Mouse (Mus musculus): ENCODE data around the gene Asap3. TPM values are rescaled to one million over a fixed set of nuclear protein-coding genes. Genes with fewer than 3 reads are reported as not detected.
A peak's percentile ranks its signal among the peaks of the same experiment; 100 is the strongest.

The Asap3 gene
- polyA plus RNA-seq, 1 experiment from 2014 or later: 4.4 TPM

DNA sequence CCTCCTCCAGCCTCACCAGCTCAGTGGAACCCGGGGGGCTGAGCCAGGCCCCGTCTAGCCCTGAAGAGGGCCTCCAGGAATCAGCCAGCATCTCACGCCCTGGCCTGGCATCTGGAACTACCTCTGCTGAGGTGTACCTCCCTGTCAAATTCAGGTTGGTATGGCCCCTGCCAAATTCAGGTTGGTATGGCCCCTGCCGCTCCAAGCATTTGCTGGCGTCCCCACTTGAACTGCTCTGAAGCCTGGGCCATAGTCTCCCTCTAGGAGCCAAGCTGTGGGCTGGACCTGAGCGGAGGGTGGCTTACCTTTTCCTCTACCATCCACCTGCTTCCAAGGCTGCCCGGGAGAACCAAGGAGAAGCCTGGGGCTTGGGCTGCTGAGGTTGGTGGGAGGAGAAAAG, 36.6 kb downstream of the Asap3 start:
- Histone ChIP-seq H3K27ac (ENCODE audit: low read length) (no peak overlapping the region), H3K4me3 (ENCODE audit: low read length) (no peak overlapping the region), H3K9me3 (ENCODE audit: control insufficient read depth, low read length) (no peaks in the 10 kb centered on the region), H3K9ac (ENCODE audit: low read depth, low read length) (no peak overlapping the region), H3K27me3 (replicated peaks; ENCODE audit: control insufficient read depth, insufficient read depth, low read length) (no peaks in the 10 kb centered on the region), H3K4me2 (ENCODE audit: low read depth, low read length) (no peak overlapping the region), H3K4me1 (ENCODE audit: control insufficient read depth, insufficient read depth, low read length) (peaks cover 19% of the 10 kb centered on the region), H3K36me3 (ENCODE audit: control insufficient read depth, insufficient read depth, low read length) (no peaks in the 10 kb centered on the region; the same call in 1 of the 2 replicates)
- 82% methylated on average over 7 of the region's 7 CpGs for WGBS
- ATAC-seq: no peak

DNA sequence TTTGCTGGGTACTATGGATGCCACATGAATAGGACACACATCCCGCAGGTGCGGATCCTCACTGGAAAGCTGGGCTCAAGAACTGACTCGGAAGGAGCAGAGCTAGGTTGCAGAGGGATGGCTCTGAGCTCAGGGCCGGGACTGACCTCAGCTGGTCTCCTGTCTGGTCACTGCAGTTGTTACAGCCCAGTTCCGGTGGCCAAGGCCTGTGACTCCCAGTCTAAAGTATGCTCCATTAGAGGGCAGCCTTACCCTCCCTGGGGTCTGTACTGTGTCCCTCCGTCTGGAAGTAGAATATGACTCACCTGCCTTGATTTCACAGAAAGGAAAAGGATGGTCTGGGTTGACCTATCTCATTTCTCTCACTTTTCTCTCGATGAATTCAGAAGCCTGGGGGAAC, 38.0 kb downstream of the Asap3 start:
- Histone ChIP-seq H3K4me2 (ENCODE audit: low read depth, low read length) (no peak overlapping the region), H3K27ac (ENCODE audit: low read length) (no peak overlapping the region), H3K4me3 (ENCODE audit: low read length) (no peak overlapping the region), H3K4me1 (ENCODE audit: control insufficient read depth, insufficient read depth, low read length) (peaks cover 27% of the 10 kb centered on the region), H3K36me3 (ENCODE audit: control insufficient read depth, insufficient read depth, low read length) (no peaks in the 10 kb centered on the region; the same call in 1 of the 2 replicates), H3K9ac (ENCODE audit: low read depth, low read length) (no peak overlapping the region), H3K9me3 (ENCODE audit: control insufficient read depth, low read length) (no peaks in the 10 kb centered on the region), H3K27me3 (replicated peaks; ENCODE audit: control insufficient read depth, insufficient read depth, low read length) (no peaks in the 10 kb centered on the region)
- WGBS: 73% methylated on average over 7 of the region's 7 CpGs
- ATAC-seq: no peak

DNA sequence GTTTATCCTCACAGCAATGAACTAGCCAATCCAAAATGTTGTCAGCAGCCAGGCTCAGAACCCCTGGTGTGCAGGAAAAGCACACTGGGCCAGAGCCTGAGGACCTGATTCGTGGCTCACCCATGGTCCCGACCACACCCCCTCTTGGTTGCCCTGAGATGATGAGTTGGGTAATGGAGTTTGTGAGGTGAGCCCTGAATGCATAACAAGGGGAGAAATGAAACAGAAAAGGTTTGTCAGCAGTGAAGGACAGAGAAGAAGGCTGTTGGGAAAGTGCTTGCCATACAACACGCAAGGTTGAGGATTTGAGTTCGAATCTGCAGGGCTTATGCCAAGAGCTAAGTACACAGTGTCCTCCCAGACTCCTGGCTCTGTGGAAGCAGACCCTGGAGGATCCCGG, 39.5 kb downstream of the Asap3 start:
- Histone ChIP-seq H3K27me3 (replicated peaks; ENCODE audit: control insufficient read depth, insufficient read depth, low read length) (no peaks in the 10 kb centered on the region), H3K4me1 (ENCODE audit: control insufficient read depth, insufficient read depth, low read length) (peaks cover 38% of the 10 kb centered on the region), H3K9me3 (ENCODE audit: control insufficient read depth, low read length) (no peaks in the 10 kb centered on the region), H3K4me3 (ENCODE audit: low read length) (no peak overlapping the region), H3K4me2 (ENCODE audit: low read depth, low read length) (no peak overlapping the region), H3K27ac (ENCODE audit: low read length) (no peak overlapping the region), H3K36me3 (ENCODE audit: control insufficient read depth, insufficient read depth, low read length) (no peaks in the 10 kb centered on the region; the same call in 1 of the 2 replicates), H3K9ac (ENCODE audit: low read depth, low read length) (no peak overlapping the region)
- no peak for ATAC-seq
- 62% methylated on average over 5 of the region's 5 CpGs for WGBS

DNA sequence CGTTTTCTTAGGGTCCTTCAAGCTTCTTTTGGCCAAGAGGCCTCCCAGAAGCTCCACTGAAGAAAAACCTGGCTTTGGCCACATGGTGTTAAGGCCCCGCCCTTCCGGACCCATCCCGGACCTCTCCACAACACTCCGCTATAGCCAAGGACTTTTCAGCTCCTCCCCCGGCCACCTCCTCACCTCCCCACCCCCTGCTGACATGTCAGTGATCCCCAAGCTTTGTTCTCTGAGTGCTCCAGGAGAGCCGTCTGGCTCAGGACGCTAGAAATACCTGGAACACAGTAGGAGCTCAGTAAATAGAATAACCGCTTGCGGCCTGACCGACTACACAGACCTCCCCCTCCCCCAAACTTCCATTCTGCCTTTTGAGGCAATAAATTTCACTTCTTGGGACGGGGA, 40.4 kb downstream of the Asap3 start:
- Histone ChIP-seq H3K27me3 (replicated peaks; ENCODE audit: control insufficient read depth, insufficient read depth, low read length) (no peaks in the 10 kb centered on the region), H3K4me1 (ENCODE audit: control insufficient read depth, insufficient read depth, low read length) (peaks cover 38% of the 10 kb centered on the region), H3K4me2 (ENCODE audit: low read depth, low read length) (peak overlapping the region; percentile 96; the same call in 1 of the 2 replicates), H3K36me3 (ENCODE audit: control insufficient read depth, insufficient read depth, low read length) (no peaks in the 10 kb centered on the region), H3K4me3 (ENCODE audit: low read length) (no peak overlapping the region), H3K9me3 (ENCODE audit: control insufficient read depth, low read length) (no peaks in the 10 kb centered on the region), H3K27ac (ENCODE audit: low read length) (no peak overlapping the region), H3K9ac (ENCODE audit: low read depth, low read length) (no peak overlapping the region)
- no peak for ATAC-seq
- WGBS: 8% methylated on average over 12 of the region's 12 CpGs

DNA sequence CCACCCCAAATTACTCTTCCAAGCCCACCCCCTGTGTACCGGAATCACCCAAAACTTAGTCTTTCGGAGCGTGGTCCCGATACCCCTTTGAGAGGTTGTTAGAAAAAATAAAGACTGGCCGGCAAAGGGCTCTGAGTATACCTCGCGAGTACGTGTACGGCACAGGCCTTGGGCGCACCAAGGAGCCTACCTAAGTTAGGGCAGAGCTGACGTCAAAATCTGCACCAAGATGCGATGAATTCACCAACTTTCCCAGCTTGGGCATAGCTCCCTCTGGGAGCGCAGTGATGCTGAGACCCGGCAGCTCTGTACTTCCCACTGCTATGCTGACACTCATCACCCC, 41.2 kb downstream of the Asap3 start:
- H3K4me3 ChIP-seq (ENCODE audit: low read length): peak overlapping the region; percentile 63
- peak overlapping the region; percentile 96 for H3K4me2 ChIP-seq (ENCODE audit: low read depth, low read length)
- H3K36me3 ChIP-seq (ENCODE audit: control insufficient read depth, insufficient read depth, low read length): no peaks in the 10 kb centered on the region
- H3K9ac ChIP-seq (ENCODE audit: low read depth, low read length): peak overlapping the region; percentile 68
- 7% methylated on average over 14 of the region's 14 CpGs for WGBS
- H3K27ac ChIP-seq (ENCODE audit: low read length): no peak overlapping the region
- peaks cover 38% of the 10 kb centered on the region for H3K4me1 ChIP-seq (ENCODE audit: control insufficient read depth, insufficient read depth, low read length)
- no peaks in the 10 kb centered on the region for H3K27me3 ChIP-seq (replicated peaks; ENCODE audit: control insufficient read depth, insufficient read depth, low read length)
- ATAC-seq: no peak
- H3K9me3 ChIP-seq (ENCODE audit: control insufficient read depth, low read length): no peaks in the 10 kb centered on the region

DNA sequence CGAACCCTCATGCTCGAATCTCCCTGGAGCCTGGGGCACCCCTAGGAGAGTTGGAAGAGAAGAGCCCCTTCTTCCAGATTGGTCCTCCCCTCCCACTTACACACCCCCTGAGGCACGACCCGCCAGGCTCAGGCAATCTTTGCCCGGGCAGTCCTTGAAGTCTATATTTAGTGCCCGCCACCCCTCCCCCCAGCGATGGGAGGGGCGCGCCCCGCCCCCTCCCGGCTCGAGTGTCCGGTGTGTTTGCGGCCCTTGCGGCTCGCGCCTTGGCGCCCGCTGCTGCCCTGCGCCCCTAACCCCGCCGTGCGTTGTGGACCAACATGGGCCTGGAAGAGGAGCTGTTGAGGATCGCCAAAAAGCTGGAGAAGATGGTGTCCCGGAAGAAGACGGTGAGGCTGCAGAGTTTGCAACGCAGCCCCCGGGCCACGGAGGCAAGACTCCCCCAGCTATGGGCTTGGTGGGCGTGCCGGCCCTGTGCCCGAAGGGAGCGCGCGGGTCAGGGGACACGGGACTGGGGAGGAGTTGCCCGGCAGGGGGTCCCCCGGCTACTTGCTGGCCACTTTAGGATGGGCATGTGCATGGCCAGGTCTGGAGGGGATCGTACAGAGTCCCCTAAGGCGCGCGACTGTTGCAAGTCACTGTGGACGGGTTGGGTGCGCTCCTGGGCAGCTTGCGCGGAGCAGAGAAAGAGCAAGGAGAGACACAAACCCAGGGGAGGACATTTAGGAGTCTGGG, 41.7 kb downstream of the Asap3 start, which contains the start of gene Tcea3:
Tcea3 (plus strand) TSS at position 1 of the 735 bp plus-strand sequence.
- ATAC-seq: peak; percentile 45
- H3K27ac ChIP-seq (ENCODE audit: low read length): no peak within 1 kb of the TSS

DNA sequence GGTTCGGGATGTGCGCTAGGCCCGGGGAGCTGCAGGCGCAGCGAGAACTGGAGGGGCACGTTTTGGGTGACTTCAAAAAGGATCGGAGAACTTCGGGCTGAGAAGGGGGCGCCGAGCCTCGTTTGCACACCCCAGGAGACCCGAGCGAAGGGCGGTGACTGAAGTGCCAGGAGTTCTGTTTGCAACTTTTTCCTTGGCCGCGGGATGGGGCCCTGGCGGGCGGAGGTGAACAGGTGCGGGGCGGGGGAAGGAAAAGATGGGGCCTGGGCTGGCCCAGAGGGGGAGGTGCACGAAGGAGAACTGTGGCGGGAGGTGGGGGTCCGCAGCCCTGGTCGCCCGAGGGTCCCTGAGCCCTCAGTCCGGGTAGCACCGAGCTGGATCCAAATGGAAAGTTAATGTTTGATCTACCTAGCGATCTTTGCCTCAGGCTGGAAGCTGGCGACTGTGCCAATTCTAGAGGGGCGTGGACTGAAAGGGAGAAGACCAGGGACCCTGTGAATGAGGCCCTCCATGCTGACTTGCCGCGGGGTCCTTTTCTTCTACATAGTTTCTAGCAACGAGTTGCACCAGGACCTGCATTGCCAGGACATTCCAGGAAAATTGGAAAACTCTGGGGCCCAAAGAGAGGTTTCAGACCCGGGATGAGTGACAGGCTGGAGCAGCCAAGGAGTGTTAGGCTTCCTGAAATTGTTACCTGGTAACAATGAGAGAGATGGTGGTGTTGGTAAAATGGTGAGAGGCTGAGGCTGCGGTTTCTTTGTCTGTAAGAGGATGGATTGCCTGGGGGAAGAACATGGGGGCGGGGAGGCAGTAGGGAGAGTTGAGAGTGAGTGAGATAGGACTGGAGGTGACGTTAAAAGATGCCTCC, 42.5 kb downstream of the Asap3 start:
- ATAC-seq: peak; percentile 48
- Histone ChIP-seq H3K4me1 (ENCODE audit: control insufficient read depth, insufficient read depth, low read length) (peaks cover 38% of the 10 kb centered on the region), H3K4me3 (ENCODE audit: low read length) (peak overlapping the region; percentile 63), H3K9me3 (ENCODE audit: control insufficient read depth, low read length) (no peaks in the 10 kb centered on the region), H3K27ac (ENCODE audit: low read length) (no peak overlapping the region), H3K36me3 (ENCODE audit: control insufficient read depth, insufficient read depth, low read length) (no peaks in the 10 kb centered on the region), H3K4me2 (ENCODE audit: low read depth, low read length) (peak overlapping the region; percentile 96), H3K27me3 (replicated peaks; ENCODE audit: control insufficient read depth, insufficient read depth, low read length) (no peaks in the 10 kb centered on the region), H3K9ac (ENCODE audit: low read depth, low read length) (peak overlapping the region; percentile 68)
- WGBS: 3% methylated on average over 37 of the region's 37 CpGs

More for the DNA sequence above, 41.7 kb downstream of the Asap3 start, which contains the start of gene Tcea3:
- Histone ChIP-seq H3K4me1 (ENCODE audit: control insufficient read depth, insufficient read depth, low read length) (peaks cover 38% of the 10 kb centered on the region), H3K27me3 (replicated peaks; ENCODE audit: control insufficient read depth, insufficient read depth, low read length) (no peaks in the 10 kb centered on the region), H3K36me3 (ENCODE audit: control insufficient read depth, insufficient read depth, low read length) (no peaks in the 10 kb centered on the region), H3K9ac (ENCODE audit: low read depth, low read length) (peak within 1 kb of the TSS; percentile 68), H3K4me3 (ENCODE audit: low read length) (peak within 1 kb of the TSS; percentile 63), H3K4me2 (ENCODE audit: low read depth, low read length) (peak within 1 kb of the TSS; percentile 96), H3K9me3 (ENCODE audit: control insufficient read depth, low read length) (no peaks in the 10 kb centered on the region)
- 1% methylated on average over 42 of the region's 46 CpGs for WGBS

DNA sequence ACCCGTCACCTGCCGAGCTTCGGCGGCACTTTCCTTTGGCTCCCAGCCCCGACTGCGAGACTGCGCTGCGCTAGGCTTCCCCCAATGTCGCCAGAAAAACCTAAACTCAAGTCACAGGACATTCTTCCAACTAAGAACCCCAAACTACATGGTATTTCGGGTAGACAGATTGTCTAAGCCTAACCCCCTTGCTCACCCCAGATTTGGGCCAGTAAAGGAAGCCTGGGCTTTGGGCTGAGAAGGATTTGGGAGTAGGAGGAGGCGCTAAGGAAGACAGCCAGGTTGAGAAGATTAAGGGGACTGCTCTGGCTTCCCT, 43.1 kb downstream of the Asap3 start:
- WGBS: 19% methylated on average over 11 of the region's 11 CpGs
- Histone ChIP-seq H3K36me3 (ENCODE audit: control insufficient read depth, insufficient read depth, low read length) (no peaks in the 10 kb centered on the region), H3K4me2 (ENCODE audit: low read depth, low read length) (peak overlapping the region; percentile 96), H3K4me1 (ENCODE audit: control insufficient read depth, insufficient read depth, low read length) (peaks cover 41% of the 10 kb centered on the region), H3K27ac (ENCODE audit: low read length) (0 out of 2 replicates have a peak overlapping the region, but pooled peaks have one; percentile 3), H3K27me3 (replicated peaks; ENCODE audit: control insufficient read depth, insufficient read depth, low read length) (no peaks in the 10 kb centered on the region), H3K9me3 (ENCODE audit: control insufficient read depth, low read length) (no peaks in the 10 kb centered on the region), H3K4me3 (ENCODE audit: low read length) (peak overlapping the region; percentile 63; the same call in 1 of the 2 replicates), H3K9ac (ENCODE audit: low read depth, low read length) (0 out of 2 replicates have a peak overlapping the region, but pooled peaks have one; percentile 68)
- ATAC-seq: no peak

DNA sequence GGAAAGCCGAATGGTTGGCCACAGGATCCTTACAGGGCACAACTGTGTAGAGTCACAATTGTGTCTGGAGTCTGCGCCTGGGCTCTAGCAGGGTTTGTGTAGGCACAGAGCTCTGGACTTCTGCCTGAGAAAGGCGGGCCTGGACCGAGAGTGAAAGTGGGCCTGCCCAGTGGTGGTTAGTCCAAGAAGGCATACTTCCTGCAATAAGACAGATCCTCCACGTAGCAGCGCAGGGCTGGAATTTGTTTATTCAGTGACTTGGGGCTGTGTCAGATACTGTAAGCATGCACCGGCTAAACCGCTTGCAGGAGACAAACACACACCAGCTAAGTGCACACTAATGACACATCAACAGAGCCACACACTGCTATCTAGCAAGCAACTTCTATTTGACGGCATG, 43.6 kb downstream of the Asap3 start:
- peaks cover 46% of the 10 kb centered on the region for H3K4me1 ChIP-seq (ENCODE audit: control insufficient read depth, insufficient read depth, low read length)

More for the DNA sequence above, 43.6 kb downstream of the Asap3 start:
- no peaks in the 10 kb centered on the region for H3K27me3 ChIP-seq (replicated peaks; ENCODE audit: control insufficient read depth, insufficient read depth, low read length)
- H3K9ac ChIP-seq (ENCODE audit: low read depth, low read length): no peak overlapping the region
- no peaks in the 10 kb centered on the region for H3K36me3 ChIP-seq (ENCODE audit: control insufficient read depth, insufficient read depth, low read length)
- peak overlapping the region; percentile 43 for H3K27ac ChIP-seq (ENCODE audit: low read length)
- WGBS: 19% methylated on average over 9 of the region's 9 CpGs
- ATAC-seq: peak; percentile 73
- H3K4me3 ChIP-seq (ENCODE audit: low read length): peak overlapping the region; percentile 7; the same call in 1 of the 2 replicates
- H3K9me3 ChIP-seq (ENCODE audit: control insufficient read depth, low read length): no peaks in the 10 kb centered on the region
- H3K4me2 ChIP-seq (ENCODE audit: low read depth, low read length): peak overlapping the region; percentile 96
